Mouse (Mus musculus): Measurements from ENCODE around the gene Acvrl1. TPM values are rescaled to one million over a fixed set of nuclear protein-coding genes. Genes with fewer than 3 reads are reported as not detected.

The Acvrl1 gene
- 1.1 TPM for polyA plus RNA-seq (2017; shearing (Covaris generic))

DNA sequence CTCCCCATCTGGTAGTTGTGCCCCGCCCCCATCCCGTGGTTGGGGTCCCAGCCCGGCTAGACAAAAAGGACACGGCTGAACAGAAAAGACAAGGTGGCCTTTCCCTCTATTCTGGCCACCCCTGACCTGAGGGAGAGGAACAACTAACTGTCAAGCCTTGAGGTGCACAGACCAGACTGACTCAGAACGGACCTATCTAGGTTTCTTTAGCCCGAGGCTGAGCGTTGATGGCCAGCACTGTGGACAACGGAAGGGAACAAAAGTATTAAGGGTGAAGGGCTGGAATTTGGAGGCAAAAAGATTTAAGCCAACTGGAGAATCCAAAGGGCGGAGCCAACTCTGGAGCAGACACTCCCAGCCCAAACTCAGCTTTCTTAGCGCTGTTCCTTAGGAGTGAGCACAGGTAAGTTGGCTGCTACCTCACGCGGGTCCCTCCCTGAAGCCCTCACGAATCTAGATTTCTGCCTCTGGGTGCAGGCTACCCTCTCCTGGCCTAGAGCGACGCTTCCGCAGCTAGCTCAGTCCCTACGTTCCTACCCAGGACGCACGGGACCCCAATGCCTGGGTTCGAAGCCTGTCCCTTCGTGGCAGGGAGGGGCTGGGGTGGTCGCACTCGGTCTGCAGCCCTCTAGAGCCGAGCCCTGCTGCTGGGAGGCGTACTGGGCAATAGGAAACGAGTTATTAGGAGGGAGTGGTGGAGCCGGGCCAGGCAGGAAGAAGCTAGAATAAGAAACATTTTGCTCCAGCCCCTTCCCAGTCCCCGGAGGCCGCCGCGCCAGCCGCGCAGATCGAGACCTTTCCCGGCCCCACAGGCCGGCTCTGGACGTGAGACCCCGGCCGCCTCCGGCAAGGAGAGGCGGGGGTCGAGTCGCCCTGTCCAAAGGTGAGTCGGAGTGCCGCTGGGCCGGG, at the start of gene Acvrl1:
Acvrl1 (plus strand) TSS at position 342 of the 909 bp plus-strand sequence.

DNA sequence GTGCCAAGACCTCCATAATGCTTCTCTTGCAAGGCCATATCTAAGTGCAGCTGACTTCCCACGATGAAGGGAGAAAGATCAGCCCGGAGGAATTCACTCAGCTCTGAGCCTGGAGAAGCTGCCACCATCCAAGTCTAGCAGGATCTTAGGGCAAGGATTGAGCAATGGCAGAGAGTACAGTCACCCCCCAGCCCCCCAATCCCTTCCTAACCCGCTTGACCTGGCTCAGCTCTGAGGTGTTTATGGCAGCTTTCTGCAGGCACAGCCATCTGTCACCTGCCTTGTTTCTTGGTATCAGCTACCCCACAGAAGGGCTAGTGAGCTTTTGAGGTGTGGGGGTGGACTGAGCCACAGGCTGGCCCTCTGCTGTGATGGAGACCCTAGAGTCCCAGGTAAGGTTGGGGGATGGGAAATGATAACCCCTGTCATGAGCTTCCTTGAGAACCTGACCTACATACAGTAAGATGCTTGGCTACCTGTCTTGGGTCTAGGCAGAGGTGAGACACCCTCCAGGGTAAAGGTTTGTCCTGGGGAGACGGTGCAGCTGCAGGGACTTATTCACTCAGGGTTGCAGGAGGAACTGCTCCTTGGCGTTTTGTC, 12.7 kb upstream of the Acvrl1 start, which contains the start of gene Ankrd33:
Ankrd33 (plus strand) TSS at position 245 of the 600 bp plus-strand sequence.

DNA sequence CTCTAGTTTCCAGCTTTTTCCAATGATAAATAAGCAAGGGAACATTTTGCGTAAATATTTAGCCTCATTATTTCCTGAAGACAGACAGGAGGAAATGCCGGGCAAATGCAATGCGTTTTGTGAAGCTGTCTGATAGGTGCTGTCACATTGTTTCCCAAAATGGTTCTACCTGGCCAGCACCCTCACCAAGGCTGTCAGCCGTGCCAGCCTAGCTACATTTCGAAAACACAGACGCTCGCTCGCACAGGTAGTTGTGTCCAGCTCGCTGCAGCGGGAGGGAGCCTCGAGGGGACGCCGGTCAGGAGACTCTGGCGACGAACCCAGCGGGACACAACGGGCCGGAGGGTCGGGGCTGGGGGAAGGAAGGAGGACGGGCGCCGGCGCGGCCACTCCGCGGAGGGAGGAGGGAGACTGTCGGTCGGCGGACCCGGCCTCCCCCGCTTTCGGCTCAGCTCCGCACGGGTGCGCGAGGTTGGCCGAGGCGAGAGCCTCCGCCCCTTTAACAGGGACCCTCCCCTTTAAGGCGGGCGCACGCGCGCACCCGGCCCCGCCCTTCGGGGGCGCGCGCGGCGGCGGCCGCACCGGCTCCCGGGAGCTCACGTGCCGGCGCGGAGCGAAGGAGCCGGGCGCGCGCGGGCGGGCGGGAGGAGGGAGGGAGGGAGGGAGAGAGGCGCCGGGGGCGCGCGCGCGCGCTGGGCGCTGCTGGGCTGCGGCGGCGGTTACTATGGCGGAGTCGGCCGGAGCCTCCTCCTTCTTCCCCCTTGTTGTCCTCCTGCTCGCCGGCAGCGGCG, 45.3 kb downstream of the Acvrl1 start, which contains the start of gene Acvr1b:
Acvr1b (plus strand) TSS at position 647 of the 791 bp plus-strand sequence.

Other genes with a start within 250 kb of the Acvrl1 start
- not detected for gene Gm47841, start 81.1 kb upstream of the Acvrl1 start, polyA plus RNA-seq (2017; shearing (Covaris generic))
- 0.15 TPM for gene Fignl2, start 50.0 kb upstream of the Acvrl1 start, polyA plus RNA-seq (2017; shearing (Covaris generic))
- gene Ankrd33, start 12.8 kb upstream of the Acvrl1 start, polyA plus RNA-seq (2017; shearing (Covaris generic)) = not detected
- 0.34 TPM for gene Acvr1b, start 45.5 kb downstream of the Acvrl1 start, polyA plus RNA-seq (2017; shearing (Covaris generic))
- gene Grasp, start 95.7 kb downstream of the Acvrl1 start, polyA plus RNA-seq (2017; shearing (Covaris generic)) = 29.6 TPM
- 1,905 TPM for gene Nr4a1, start 125.7 kb downstream of the Acvrl1 start, polyA plus RNA-seq (2017; shearing (Covaris generic))
- 99.9 TPM for gene Atg101, start 155.8 kb downstream of the Acvrl1 start, polyA plus RNA-seq (2017; shearing (Covaris generic))
- gene 6030408B16Rik, start 164.7 kb downstream of the Acvrl1 start, polyA plus RNA-seq (2017; shearing (Covaris generic)) = not detected
- gene Krt80, start 241.6 kb downstream of the Acvrl1 start, polyA plus RNA-seq (2017; shearing (Covaris generic)) = 0.46 TPM

All from effector memory CD4-positive, alpha-beta T cell, adult 7 months (primary cell).